Mouse (Mus musculus) lung, postnatal 10 days (tissue): ENCODE data around the gene Gm21103.
"Not testable (repeated sequence)": the region's sequence is repeated elsewhere in the genome, so short reads cannot be mapped to it uniquely, and the experiment has no call there.

Source experiments
- DNase-seq: peaks from one replicate; pipeline ENCODE4 v3.0.0; 2021

Gene Gm21103

GRCm38 (mm10) chr14:6304743-6305142 lies at the start of gene Gm21103:
Gene Gm21103, minus strand, starts transcription at chr14:6304843.
- not testable (repeated sequence) for DNase-seq

DNA sequence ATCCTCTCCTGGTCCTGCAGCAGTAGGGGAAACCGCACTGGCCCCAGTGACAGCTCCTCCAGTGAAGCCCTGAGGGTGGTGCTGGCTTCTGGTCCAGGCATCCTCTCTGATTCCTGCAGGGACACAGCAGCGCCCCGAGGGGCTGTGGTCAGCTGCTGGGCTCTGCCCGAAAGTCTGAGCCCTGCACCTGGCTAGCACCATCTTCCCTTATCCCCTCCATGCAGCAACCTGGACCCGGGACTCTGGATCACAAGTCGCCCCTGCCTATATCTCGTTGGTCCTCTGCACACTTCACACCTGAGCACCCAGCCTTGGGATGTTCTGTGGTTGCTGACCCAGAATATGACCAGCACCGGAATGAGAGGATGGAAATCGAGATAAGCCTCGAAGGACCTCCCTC lies 38.9 kb upstream of the Gm21103 start, which contains the start of gene Gm3618:
Gene Gm3618 (minus strand): TSS at position 101 of the 400 bp plus-strand sequence.
- DNase-seq = not testable (repeated sequence)

DNA sequence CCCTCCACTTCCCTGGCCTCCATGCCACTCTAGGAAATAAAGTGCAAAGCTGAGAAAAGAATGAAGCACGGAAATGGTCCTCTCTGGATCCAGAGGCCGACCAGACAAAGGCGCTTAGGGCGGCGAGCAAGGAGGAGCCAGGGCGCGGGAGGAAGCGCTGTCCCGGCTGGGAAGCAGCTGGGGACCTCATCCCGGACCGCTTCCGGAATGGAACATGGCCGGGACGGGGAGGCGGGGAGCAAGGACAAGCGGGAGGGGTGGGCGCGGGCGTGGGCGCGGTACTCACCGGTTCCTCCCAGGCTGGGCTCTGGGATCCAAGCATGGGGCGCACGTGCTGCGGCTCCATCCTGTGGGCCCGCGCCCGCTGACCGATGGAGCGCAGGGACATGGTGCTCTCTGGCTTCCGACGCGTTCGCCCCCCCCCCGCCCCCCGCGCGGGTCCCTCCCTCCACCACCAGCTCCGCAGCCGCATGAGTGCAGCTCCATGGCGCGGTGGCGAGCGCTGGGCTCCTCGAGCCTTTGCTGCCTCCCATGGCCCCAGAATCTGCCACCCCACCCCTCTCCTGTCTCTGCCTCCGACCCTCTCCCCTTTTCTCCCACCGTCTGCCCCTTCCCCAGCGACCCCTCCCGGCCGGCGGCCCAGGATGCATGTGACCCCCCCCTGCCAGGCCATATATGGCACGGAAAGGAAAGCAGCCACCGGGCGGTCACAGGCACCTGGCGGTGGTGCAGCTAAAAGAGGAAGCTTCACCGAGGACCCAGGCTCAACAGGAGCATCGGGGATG lies 17.5 kb downstream of the Gm21103 start, which contains the start of gene Gm3411:
Gene Gm3411 (minus strand): TSS at position 320 of the 785 bp plus-strand sequence.
- DNase-seq = peak; percentile 71
